Mouse (Mus musculus) embryonic facial prominence, embryonic 15.5 days (tissue): ENCODE data around the gene Gatb. TPM values are rescaled to one million over a fixed set of nuclear protein-coding genes. Genes with fewer than 3 reads are reported as not detected.
"Not testable (repeated sequence)": the region's sequence is repeated elsewhere in the genome, so short reads cannot be mapped to it uniquely, and the experiment has no call there.

Experiments
- ATAC-seq: fragments of 200-750 bp; cut with Nextera tagmentation; 2 replicates; pipeline ENCODE4 v1.8.0; 2017; ENCODE audit warnings: low read depth, moderate TSS enrichment; ENCODE audit not compliant: insufficient number of reproducible peaks, low FRiP score, low TSS enrichment
- H3K27ac ChIP-seq: fragments of 300-500 bp; sonication (generic); replicated peaks from 2 replicates; pipeline ENCODE4 v1.5.1; 2015; ENCODE audit warnings: mild to moderate bottlenecking, inconsistent platforms
- H3K27me3 ChIP-seq: fragments of 300-500 bp; sonication (generic); 2 replicates; pipeline ENCODE4 v1.6.1; 2015; ENCODE audit warnings: inconsistent platforms
- H3K36me3 ChIP-seq: fragments of 300-500 bp; sonication (generic); 2 replicates; pipeline ENCODE4 v1.6.1; 2015; ENCODE audit warnings: mild to moderate bottlenecking, inconsistent platforms
- H3K4me1 ChIP-seq: fragments of 300-500 bp; sonication (generic); 2 replicates; pipeline ENCODE4 v1.6.1; 2015; ENCODE audit warnings: inconsistent platforms
- H3K4me2 ChIP-seq: fragments of 300-500 bp; sonication (generic); replicated peaks from 2 replicates; pipeline ENCODE4 v1.6.1; 2015; ENCODE audit warnings: mild to moderate bottlenecking, inconsistent platforms
- H3K4me3 ChIP-seq: fragments of 300-500 bp; sonication (generic); replicated peaks from 2 replicates; pipeline ENCODE4 v1.5.1; 2015; ENCODE audit warnings: mild to moderate bottlenecking, inconsistent platforms
- H3K9ac ChIP-seq: fragments of 300-500 bp; sonication (generic); 2 replicates; pipeline ENCODE4 v1.6.1; 2015; ENCODE audit warnings: inconsistent platforms
- H3K9me3 ChIP-seq: fragments of 300-500 bp; sonication (generic); replicated peaks from 2 replicates; pipeline ENCODE4 v1.6.1; 2016; ENCODE audit warnings: inconsistent platforms
- WGBS: fragments of 180-500 bp; shearing (Covaris S2); methylation state at CpG from one replicate; pipeline ENCODE4 v1.1.7; 2015; 5-methylcytosine and 5-hydroxymethylcytosine counted together
- polyA plus RNA-seq: library from polyadenylated mRNA; unstranded; fragments of >200 nt; fragmentation: Nextera tagmentation; extraction: Ambion mirVana; gene quantifications from 2 replicates; pipeline ENCODE4 v1.2.1, GENCODE M21; 2015

Gatb gene
- polyA plus RNA-seq, 1 experiment from 2014 or later: 17.7 TPM

- no peaks in the 10 kb centered on the region for H3K27me3 ChIP-seq
- no peak overlapping the region for H3K27ac ChIP-seq
- no peaks in the 10 kb centered on the region for H3K36me3 ChIP-seq
- no peak for ATAC-seq
- no peaks in the 10 kb centered on the region for H3K4me1 ChIP-seq
- H3K9ac ChIP-seq: no peak overlapping the region
- no peak overlapping the region for H3K4me2 ChIP-seq
- no peaks in the 10 kb centered on the region for H3K9me3 ChIP-seq
- 68% methylated on average over 2 of the region's 2 CpGs for WGBS
- H3K4me3 ChIP-seq: no peak overlapping the region
Measured at GRCm38 (mm10) chr3:85564603-85565002, 9.3 kb upstream of the Gatb start.

- peaks cover 3% of the 10 kb centered on the region; the same call in 1 of the 2 replicates for H3K4me1 ChIP-seq
- no peaks in the 10 kb centered on the region for H3K36me3 ChIP-seq
- no peak for ATAC-seq
- WGBS: 61% methylated on average over 2 of the region's 2 CpGs
- H3K4me2 ChIP-seq: no peak overlapping the region
- H3K4me3 ChIP-seq: no peak overlapping the region
- H3K9ac ChIP-seq: no peak overlapping the region
- H3K27me3 ChIP-seq: no peaks in the 10 kb centered on the region
- no peaks in the 10 kb centered on the region for H3K9me3 ChIP-seq
- no peak overlapping the region for H3K27ac ChIP-seq
Measured at GRCm38 (mm10) chr3:85571276-85571675, 2.6 kb upstream of the Gatb start.

GRCm38 (mm10) chr3:85572502-85572901, 1.4 kb upstream of the Gatb start:
- not testable (repeated sequence) for H3K4me2 ChIP-seq, H3K9ac ChIP-seq, H3K4me1 ChIP-seq, ATAC-seq, H3K9me3 ChIP-seq, H3K36me3 ChIP-seq, H3K4me3 ChIP-seq, H3K27me3 ChIP-seq, H3K27ac ChIP-seq
- 93% methylated on average over 8 of the region's 8 CpGs for WGBS

GRCm38 (mm10) chr3:85573216-85573863, 579 bp upstream of the Gatb start:
- Histone ChIP-seq H3K4me2 (peak overlapping the region; percentile 65), H3K27me3 (no peaks in the 10 kb centered on the region), H3K4me3 (peak overlapping the region; percentile 69), H3K9me3 (no peaks in the 10 kb centered on the region), H3K36me3 (no peaks in the 10 kb centered on the region), H3K4me1 (peaks cover 3% of the 10 kb centered on the region; the same call in 1 of the 2 replicates), H3K9ac (no peak overlapping the region), H3K27ac (no peak overlapping the region)
- WGBS: 22% methylated on average over 6 of the region's 6 CpGs
- no peak for ATAC-seq

GRCm38 (mm10) chr3:85582726-85583125, 8.8 kb downstream of the Gatb start:
- Histone ChIP-seq H3K4me3 (no peak overlapping the region), H3K4me1 (no peaks in the 10 kb centered on the region), H3K27me3 (no peaks in the 10 kb centered on the region), H3K9ac (no peak overlapping the region), H3K36me3 (no peaks in the 10 kb centered on the region), H3K9me3 (no peaks in the 10 kb centered on the region), H3K4me2 (no peak overlapping the region), H3K27ac (no peak overlapping the region)
- 75% methylated on average over 2 of the region's 2 CpGs for WGBS
- no peak for ATAC-seq

GRCm38 (mm10) chr3:85583194-85583593, 9.3 kb downstream of the Gatb start:
- Histone ChIP-seq H3K9ac (no peak overlapping the region), H3K4me1 (no peaks in the 10 kb centered on the region), H3K4me2 (no peak overlapping the region), H3K27me3 (no peaks in the 10 kb centered on the region), H3K9me3 (no peaks in the 10 kb centered on the region), H3K4me3 (no peak overlapping the region), H3K36me3 (no peaks in the 10 kb centered on the region), H3K27ac (no peak overlapping the region)
- WGBS: 73% methylated on average over 5 of the region's 5 CpGs
- no peak for ATAC-seq

GRCm38 (mm10) chr3:85584966-85585365, 11.0 kb downstream of the Gatb start:
- no peaks in the 10 kb centered on the region for H3K27me3 ChIP-seq
- no peak overlapping the region for H3K9ac ChIP-seq
- H3K4me1 ChIP-seq: no peaks in the 10 kb centered on the region
- H3K27ac ChIP-seq: no peak overlapping the region
- H3K36me3 ChIP-seq: no peaks in the 10 kb centered on the region
- no peaks in the 10 kb centered on the region for H3K9me3 ChIP-seq
- no peak overlapping the region for H3K4me3 ChIP-seq
- H3K4me2 ChIP-seq: no peak overlapping the region
- ATAC-seq: no peak
- WGBS: 87% methylated on average over 4 of the region's 4 CpGs

GRCm38 (mm10) chr3:85588701-85589100, 14.8 kb downstream of the Gatb start:
- Histone ChIP-seq H3K27ac (no peak overlapping the region), H3K4me1 (no peaks in the 10 kb centered on the region), H3K4me3 (no peak overlapping the region), H3K36me3 (no peaks in the 10 kb centered on the region), H3K27me3 (no peaks in the 10 kb centered on the region), H3K4me2 (no peak overlapping the region), H3K9ac (no peak overlapping the region), H3K9me3 (no peaks in the 10 kb centered on the region)
- no peak for ATAC-seq
- WGBS: 65% methylated on average over 2 of the region's 2 CpGs

- no peaks in the 10 kb centered on the region for H3K9me3 ChIP-seq
- H3K27me3 ChIP-seq: no peaks in the 10 kb centered on the region
- H3K4me2 ChIP-seq: no peak overlapping the region
- H3K4me3 ChIP-seq: no peak overlapping the region
- WGBS: 88% methylated on average over 3 of the region's 3 CpGs
- H3K4me1 ChIP-seq: no peaks in the 10 kb centered on the region
- H3K9ac ChIP-seq: no peak overlapping the region
- no peak overlapping the region for H3K27ac ChIP-seq
- no peak for ATAC-seq
- no peaks in the 10 kb centered on the region for H3K36me3 ChIP-seq
Measured at GRCm38 (mm10) chr3:85590090-85590754, 16.3 kb downstream of the Gatb start.

GRCm38 (mm10) chr3:85592067-85592466, 18.1 kb downstream of the Gatb start:
- Histone ChIP-seq H3K4me1 (no peaks in the 10 kb centered on the region), H3K4me2 (no peak overlapping the region), H3K27me3 (no peaks in the 10 kb centered on the region), H3K4me3 (no peak overlapping the region), H3K9ac (no peak overlapping the region), H3K9me3 (no peaks in the 10 kb centered on the region), H3K36me3 (no peaks in the 10 kb centered on the region), H3K27ac (no peak overlapping the region)
- WGBS: 80% methylated on average over 4 of the region's 4 CpGs
- no peak for ATAC-seq

- no peaks in the 10 kb centered on the region for H3K27me3 ChIP-seq
- no peak overlapping the region for H3K27ac ChIP-seq
- WGBS: 86% methylated on average over 5 of the region's 5 CpGs
- H3K4me2 ChIP-seq: no peak overlapping the region
- H3K4me3 ChIP-seq: no peak overlapping the region
- no peaks in the 10 kb centered on the region for H3K36me3 ChIP-seq
- no peaks in the 10 kb centered on the region for H3K9me3 ChIP-seq
- no peaks in the 10 kb centered on the region for H3K4me1 ChIP-seq
- no peak overlapping the region for H3K9ac ChIP-seq
- no peak for ATAC-seq
Measured at GRCm38 (mm10) chr3:85592640-85593252, 18.8 kb downstream of the Gatb start.
